In genomic region chr1:80710097-80710541, GRCm38 (mm10) we compare ENCODE assay signal across 12 mouse cellular contexts. TPM values are rescaled to one million over a fixed set of nuclear protein-coding genes. Genes with fewer than 3 reads are reported as not detected.
DNase-seq lines count a peak whose midpoint lies in the region; ATAC-seq and TF ChIP-seq lines count a peak whose summit lies in the region.
"Had no signal": no experiment of that assay in that cellular context is flagged by ENCODE, and none has a peak within 500 bp of the region (broad histone marks: within the 10 kb centered on the region; RNA-seq: fewer than 3 reads in every experiment).

No protein-coding gene starts in this region.

- ATAC-seq in heart, embryonic 14.5 days (ENCODE audit: insufficient number of reproducible peaks, insufficient read depth, low FRiP score, low read depth) = no peak
- no peak for ATAC-seq in heart, embryonic 12.5 days (ENCODE audit: insufficient number of reproducible peaks, low FRiP score)
- no peak for ATAC-seq in intestine, postnatal 0 days
- ATAC-seq: inflammation-experienced regulatory T-cells, adult 6 months had no signal

- TF ChIP-seq CTCF in C2C12 (IDR thresholded peaks at IDR 0.05; ENCODE audit: control insufficient read depth, insufficient read depth, insufficient read length) = no peak
- no peak for TF ChIP-seq CTCF in intestine, postnatal 0 days (IDR thresholded peaks at IDR 0.05; ENCODE audit: low read depth)

- H3K79me3 ChIP-seq in C2C12 (ENCODE audit: low read depth) = no peaks in the 10 kb centered on the region

- no peaks in the 10 kb centered on the region for H3K79me2 ChIP-seq in C2C12 (ENCODE audit: control insufficient read depth, insufficient read depth)

- peak; percentile 23 for DNase-seq in brain, adult 2 months (ENCODE audit: low read depth, low spot score)
- DNase-seq in right cerebral cortex, postnatal 36 days (ENCODE audit: low spot score in 2 of 2) = no peak
- no peak for DNase-seq in kidney, postnatal 36 days
- DNase-seq: cerebellum, adult 9-11 months; liver, embryonic 13.5 days had no signal

- peak overlapping the region; percentile 55 for H3K4me2 ChIP-seq in heart, embryonic 14.5 days (ENCODE audit: low read length)
- H3K4me2 ChIP-seq in heart, embryonic 12.5 days = no peak overlapping the region
- peak overlapping the region; percentile 37 for H3K4me2 ChIP-seq in intestine, postnatal 0 days (replicated peaks; ENCODE audit: low read depth)
- H3K4me2 ChIP-seq: embryonic facial prominence, embryonic 12.5 days; liver, embryonic 13.5 days; midbrain, embryonic 11.5 days had no signal

- H3K9me3 ChIP-seq in heart, embryonic 14.5 days (ENCODE audit: control insufficient read depth, low read length) = no peaks in the 10 kb centered on the region
- H3K9me3 ChIP-seq in heart, embryonic 12.5 days (replicated peaks) = no peaks in the 10 kb centered on the region
- H3K9me3 ChIP-seq in intestine, postnatal 0 days (ENCODE audit: control insufficient read depth) = no peaks in the 10 kb centered on the region
- H3K9me3 ChIP-seq: embryonic facial prominence, embryonic 12.5 days; liver, embryonic 13.5 days had no signal

- peaks cover 5 to 24% of the 10 kb centered on the region in 2 experiments for H3K4me1 ChIP-seq in heart, embryonic 14.5 days (ENCODE audit: control insufficient read depth in 2 of 2, insufficient read depth in 2 of 2, low read length in 2 of 2)
- H3K4me1 ChIP-seq in heart, embryonic 12.5 days (replicated peaks) = peaks cover 23% of the 10 kb centered on the region
- H3K4me1 ChIP-seq in intestine, postnatal 0 days (replicated peaks; ENCODE audit: control insufficient read depth, insufficient read depth, low read length) = no peaks in the 10 kb centered on the region
- H3K4me1 ChIP-seq: liver, embryonic 13.5 days had no signal

- WGBS in heart, embryonic 14.5 days = 52% methylated on average over 5 of the region's 5 CpGs
- 54% methylated on average over 5 of the region's 5 CpGs for WGBS in heart, embryonic 12.5 days
- 46% methylated on average over 5 of the region's 5 CpGs for WGBS in intestine, postnatal 0 days

- no peaks in the 10 kb centered on the region for H3K36me3 ChIP-seq in heart, embryonic 14.5 days (ENCODE audit: control insufficient read depth, insufficient read depth, low read length)
- H3K36me3 ChIP-seq in heart, embryonic 12.5 days = no peaks in the 10 kb centered on the region
- no peaks in the 10 kb centered on the region for H3K36me3 ChIP-seq in C2C12 (ENCODE audit: control insufficient read depth, insufficient read depth)
- no peaks in the 10 kb centered on the region for H3K36me3 ChIP-seq in intestine, postnatal 0 days (ENCODE audit: control insufficient read depth, insufficient read depth)
- H3K36me3 ChIP-seq: embryonic facial prominence, embryonic 12.5 days; liver, embryonic 13.5 days had no signal

- no peak overlapping the region; a peak in 2 of 4 replicates for H3K27ac ChIP-seq in heart, embryonic 14.5 days (replicated peaks in 1 of 2; ENCODE audit: control insufficient read depth in 1 of 2, insufficient read depth in 1 of 2, low read depth in 2 of 2, low read length in 2 of 2)
- no peak overlapping the region for H3K27ac ChIP-seq in heart, embryonic 12.5 days (ENCODE audit: poor library complexity, severe bottlenecking)
- H3K27ac ChIP-seq in intestine, postnatal 0 days (ENCODE audit: low read depth, low read length) = no peak overlapping the region
- H3K27ac ChIP-seq: embryonic facial prominence, embryonic 12.5 days; liver, embryonic 13.5 days had no signal

- no peak overlapping the region for H3K4me3 ChIP-seq in heart, embryonic 14.5 days (ENCODE audit: control insufficient read depth in 1 of 2, insufficient read depth in 1 of 2, low read depth in 1 of 2, low read length in 2 of 2)
- H3K4me3 ChIP-seq in heart, embryonic 12.5 days = no peak overlapping the region
- H3K4me3 ChIP-seq in C2C12 (ENCODE audit: insufficient read depth, poor library complexity, severe bottlenecking) = no peak overlapping the region
- no peak overlapping the region for H3K4me3 ChIP-seq in intestine, postnatal 0 days (ENCODE audit: low read depth, low read length)
- H3K4me3 ChIP-seq: embryonic facial prominence, embryonic 12.5 days; liver, embryonic 13.5 days had no signal

- H3ac ChIP-seq in C2C12 (ENCODE audit: control insufficient read depth, insufficient read length, low read depth) = no peak overlapping the region

- no peaks in the 10 kb centered on the region for H3K27me3 ChIP-seq in heart, embryonic 14.5 days (ENCODE audit: control insufficient read depth, insufficient read depth, low read length)
- no peaks in the 10 kb centered on the region for H3K27me3 ChIP-seq in heart, embryonic 12.5 days (replicated peaks)
- H3K27me3 ChIP-seq in C2C12 (ENCODE audit: control insufficient read depth, insufficient read depth, insufficient read length) = no peaks in the 10 kb centered on the region
- H3K27me3 ChIP-seq in intestine, postnatal 0 days (replicated peaks; ENCODE audit: control insufficient read depth, insufficient read depth, low read length) = no peaks in the 10 kb centered on the region
- H3K27me3 ChIP-seq: embryonic facial prominence, embryonic 12.5 days; liver, embryonic 13.5 days had no signal

- H3K9ac ChIP-seq in heart, embryonic 14.5 days (ENCODE audit: low read length) = no peak overlapping the region
- H3K9ac ChIP-seq in heart, embryonic 12.5 days = no peak overlapping the region
- no peak overlapping the region for H3K9ac ChIP-seq in intestine, postnatal 0 days (ENCODE audit: low read depth, low read length)
- H3K9ac ChIP-seq: embryonic facial prominence, embryonic 12.5 days; liver, embryonic 13.5 days had no signal

TF ChIP-seq in C2C12, 6 proteins besides CTCF, POLR2A, EP300 and RAD21:
- no peak for TF ChIP-seq FOSL1 (IDR thresholded peaks at IDR 0.05; ENCODE audit: insufficient read depth, low read length, poor library complexity, severe bottlenecking)
- no peak for TF ChIP-seq CEBPB (IDR thresholded peaks at IDR 0.05; ENCODE audit: low read depth)
- peak; percentile 41 for TF ChIP-seq USF1 (IDR thresholded peaks at IDR 0.05; ENCODE audit: low read depth)

RNA-seq across cellular contexts. Expression of gene Dock10, which starts 48.2 kb away (rescaled TPM):
- 4.3 and 4.4 TPM in 2 replicates for polyA plus RNA-seq in heart, embryonic 14.5 days (2014; fragmentation: Nextera tagmentation; extraction: Ambion mirVana)
- 4.0 and 4.3 TPM in 2 replicates for polyA plus RNA-seq in heart, embryonic 12.5 days (2016; fragmentation: Nextera tagmentation; extraction: Ambion mirVana)
- polyA plus RNA-seq in C2C12 (2012; fragmentation: generic; extraction: Trizol) = 0.20 TPM
- polyA plus RNA-seq in intestine, postnatal 0 days (2015; fragmentation: Nextera tagmentation; extraction: Ambion mirVana) = 2.1 and 2.5 TPM in 2 replicates
